Mouse (Mus musculus) lung, postnatal 0 days (tissue): ENCODE results near the gene Fstl3.

Source experiments
- CTCF ChIP-seq: IDR thresholded peaks from 2 replicates; pipeline ENCODE4 v1.5.1; 2016; ENCODE audit warnings: antibody characterized with exemption, mild to moderate bottlenecking
- EP300 ChIP-seq: IDR thresholded peaks from 2 replicates; pipeline ENCODE4 v1.6.1; 2016; ENCODE audit warnings: antibody characterized with exemption, mild to moderate bottlenecking, control low read depth

- TF ChIP-seq CTCF (no peak), EP300 (peak; percentile 40; the same call in 1 of the 2 replicates)
Measured at GRCm38 (mm10) chr10:79808728-79809127, 31.7 kb downstream of the Fstl3 start.
